8 mouse cellular contexts compared by ENCODE assay signal in the genomic region with DNA sequence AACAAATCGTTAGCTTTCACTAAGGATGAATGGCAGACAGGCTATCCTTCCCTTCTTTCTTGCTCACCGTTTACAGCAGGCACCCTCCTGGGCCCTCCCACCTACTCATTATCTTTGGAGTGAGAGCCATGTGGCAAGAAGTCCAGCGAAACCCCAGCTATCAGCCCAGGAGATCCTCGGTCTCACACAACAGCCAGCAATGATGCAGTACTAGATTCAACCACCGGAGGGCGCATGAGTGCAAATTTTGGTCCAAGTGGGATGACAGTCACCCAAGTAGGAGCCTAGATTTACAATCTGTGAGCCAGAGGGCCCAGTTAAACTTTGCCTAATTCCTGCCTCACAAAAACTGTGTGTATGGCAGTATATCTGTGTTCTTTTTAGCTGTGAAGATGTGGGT. TPM values are rescaled to one million over a fixed set of nuclear protein-coding genes. Genes with fewer than 3 reads are reported as not detected.
A peak's percentile ranks its signal among the peaks of the same experiment; 100 is the strongest.
DNase-seq lines count a peak whose midpoint lies in the region; ATAC-seq and TF ChIP-seq lines count a peak whose summit lies in the region.

No protein-coding gene starts in this region.

- intact Hi-C loops in heart, postnatal 10 days (cut with DNase I): loop anchor here (1.0 kb wide), 2 partner anchors 19 to 32 kb away; no protein-coding TSS in a partner anchor

- H3K4me1 ChIP-seq in ES-Bruce4 (ENCODE audit: control insufficient read depth, insufficient read depth, low read length): no peaks in the 10 kb centered on the region
- peaks cover 7% of the 10 kb centered on the region for H3K4me1 ChIP-seq in forebrain, embryonic 14.5 days (ENCODE audit: control insufficient read depth, insufficient read depth, low read length)
- peaks cover 48% of the 10 kb centered on the region for H3K4me1 ChIP-seq in liver, embryonic 15.5 days (replicated peaks)
- H3K4me1 ChIP-seq in neural tube, embryonic 13.5 days (replicated peaks): peaks cover 8% of the 10 kb centered on the region

- H3K36me3 ChIP-seq in ES-Bruce4 (ENCODE audit: control insufficient read depth, insufficient read depth, low read length, poor library complexity, severe bottlenecking): no peaks in the 10 kb centered on the region
- no peaks in the 10 kb centered on the region for H3K36me3 ChIP-seq in forebrain, embryonic 14.5 days (ENCODE audit: control insufficient read depth, insufficient read depth, low read length)
- no peaks in the 10 kb centered on the region for H3K36me3 ChIP-seq in liver, embryonic 15.5 days (replicated peaks)
- no peaks in the 10 kb centered on the region for H3K36me3 ChIP-seq in neural tube, embryonic 13.5 days

- no peak overlapping the region for H3K4me3 ChIP-seq in ES-Bruce4 (ENCODE audit: low read depth, low read length)
- no peak overlapping the region for H3K4me3 ChIP-seq in forebrain, embryonic 14.5 days (ENCODE audit: low read depth, low read length)
- H3K4me3 ChIP-seq in liver, embryonic 15.5 days (replicated peaks): no peak overlapping the region
- no peak overlapping the region for H3K4me3 ChIP-seq in neural tube, embryonic 13.5 days

- peak; percentile 90 for TF ChIP-seq CTCF in ES-Bruce4 (IDR thresholded peaks at IDR 0.05; ENCODE audit: low read depth, low read length)

- H3K9me3 ChIP-seq in ES-Bruce4 (replicated peaks; ENCODE audit: control insufficient read depth, insufficient read depth, low read length, poor library complexity, severe bottlenecking): peaks cover 6% of the 10 kb centered on the region; the same call in 1 of the 2 replicates
- no peaks in the 10 kb centered on the region for H3K9me3 ChIP-seq in forebrain, embryonic 14.5 days (replicated peaks; ENCODE audit: control insufficient read depth, low read length)
- H3K9me3 ChIP-seq in liver, embryonic 15.5 days (replicated peaks): no peaks in the 10 kb centered on the region
- H3K9me3 ChIP-seq in neural tube, embryonic 13.5 days: no peaks in the 10 kb centered on the region

- TF ChIP-seq POLR2A in ES-Bruce4 (IDR thresholded peaks at IDR 0.05; ENCODE audit: insufficient read depth, low read length): no peak

- 2% methylated on average over 6 of the region's 6 CpGs for WGBS in forebrain, embryonic 14.5 days
- WGBS in liver, embryonic 15.5 days (ENCODE audit: insufficient replicate concordance): 6% methylated on average over 6 of the region's 6 CpGs
- WGBS in neural tube, embryonic 13.5 days: 2% methylated on average over 6 of the region's 6 CpGs

- peak; percentile 52; the same call in 1 of the 2 replicates for TF ChIP-seq EP300 in ES-Bruce4 (IDR thresholded peaks at IDR 0.05; ENCODE audit: insufficient read depth, low read depth, low read length)

- H3K27ac ChIP-seq in ES-Bruce4 (ENCODE audit: insufficient read depth, low read length): no peak overlapping the region
- no peak overlapping the region for H3K27ac ChIP-seq in forebrain, embryonic 14.5 days (ENCODE audit: low read depth, low read length)
- no peak overlapping the region for H3K27ac ChIP-seq in liver, embryonic 15.5 days (replicated peaks)
- no peak overlapping the region for H3K27ac ChIP-seq in neural tube, embryonic 13.5 days (replicated peaks)

- DNase-seq in forebrain, embryonic 14.5 days (ENCODE audit: low spot score): peak; percentile 88
- peak; percentile 91 to 95 for DNase-seq in heart, postnatal 10 days
- peak; percentile 93 to 95 for DNase-seq in kidney, postnatal 4 days
- peak; percentile 96 for DNase-seq in testis, postnatal 10 days (ENCODE audit: low spot score)

- H3K4me2 ChIP-seq in forebrain, embryonic 14.5 days (ENCODE audit: low read length): 0 out of 2 replicates have a peak overlapping the region, but pooled peaks have one; percentile 23
- H3K4me2 ChIP-seq in liver, embryonic 15.5 days: peak overlapping the region; percentile 42
- H3K4me2 ChIP-seq in neural tube, embryonic 13.5 days: peak overlapping the region; percentile 15; the same call in 1 of the 2 replicates

- H3K27me3 ChIP-seq in ES-Bruce4 (ENCODE audit: control insufficient read depth, insufficient read depth, low read length, poor library complexity, severe bottlenecking): no peaks in the 10 kb centered on the region
- peaks cover 16% of the 10 kb centered on the region for H3K27me3 ChIP-seq in forebrain, embryonic 14.5 days (replicated peaks; ENCODE audit: control insufficient read depth, insufficient read depth, low read length)
- H3K27me3 ChIP-seq in liver, embryonic 15.5 days: peaks cover 20% of the 10 kb centered on the region
- H3K27me3 ChIP-seq in neural tube, embryonic 13.5 days: peaks cover 37% of the 10 kb centered on the region

- no peak overlapping the region for H3K9ac ChIP-seq in ES-Bruce4 (ENCODE audit: low read depth, poor library complexity, severe bottlenecking)
- no peak overlapping the region for H3K9ac ChIP-seq in forebrain, embryonic 14.5 days (ENCODE audit: low read length)
- H3K9ac ChIP-seq in liver, embryonic 15.5 days: no peak overlapping the region
- H3K9ac ChIP-seq in neural tube, embryonic 13.5 days: no peak overlapping the region

- peak; percentile 77 for ATAC-seq in cerebellum, adult (ENCODE audit: insufficient number of reproducible peaks, low FRiP score, low TSS enrichment)
- ATAC-seq in forebrain, embryonic 14.5 days: peak; percentile 63
- ATAC-seq in liver, embryonic 15.5 days (ENCODE audit: insufficient read depth): no peak
- ATAC-seq in neural tube, embryonic 13.5 days (ENCODE audit: low read depth): peak; percentile 17; the same call in 1 of the 2 replicates

RNA-seq across cellular contexts. Expression of gene Mt2, which starts 5.2 kb away (rescaled TPM):
- 1,296 and 1,384 TPM in 2 replicates for polyA plus RNA-seq in ES-Bruce4 (2011; ENCODE audit: insufficient read depth, insufficient read length, low read depth, missing spikeins)
- polyA plus RNA-seq in forebrain, embryonic 14.5 days (2014; fragmentation: Nextera tagmentation; extraction: Ambion mirVana): 29.4 and 47.5 TPM in 2 replicates
- 10 to 100 TPM in 1 of 2 experiments, 1 to 10 TPM in 1; 9.4 to 87.4 TPM for total RNA-seq in heart, postnatal 10 days (2021)
- 1,256 and 1,483 TPM in 2 replicates for polyA plus RNA-seq in liver, embryonic 15.5 days (2015; fragmentation: Nextera tagmentation; extraction: Ambion mirVana)
- polyA plus RNA-seq in neural tube, embryonic 13.5 days (2015; fragmentation: Nextera tagmentation; extraction: Ambion mirVana): 9.5 and 12.0 TPM in 2 replicates

RNA-seq across cellular contexts. Expression of gene Mt1, which starts 11.6 kb away (rescaled TPM):
- polyA plus RNA-seq in ES-Bruce4 (2011; ENCODE audit: insufficient read depth, insufficient read length, low read depth, missing spikeins): 867 and 876 TPM in 2 replicates
- 77.2 and 110 TPM in 2 replicates for polyA plus RNA-seq in forebrain, embryonic 14.5 days (2014; fragmentation: Nextera tagmentation; extraction: Ambion mirVana)
- total RNA-seq in heart, postnatal 10 days (2021): 100 to 1,000 TPM; 104 to 394 TPM
- polyA plus RNA-seq in liver, embryonic 15.5 days (2015; fragmentation: Nextera tagmentation; extraction: Ambion mirVana): 5,156 and 5,724 TPM in 2 replicates
- polyA plus RNA-seq in neural tube, embryonic 13.5 days (2015; fragmentation: Nextera tagmentation; extraction: Ambion mirVana): 53.8 and 55.6 TPM in 2 replicates

RNA-seq across cellular contexts. Expression of gene Mt3, which starts 14.8 kb away (rescaled TPM):
- 3.9 and 5.4 TPM in 2 replicates for polyA plus RNA-seq in ES-Bruce4 (2011; ENCODE audit: insufficient read depth, insufficient read length, low read depth, missing spikeins)
- polyA plus RNA-seq in forebrain, embryonic 14.5 days (2014; fragmentation: Nextera tagmentation; extraction: Ambion mirVana): 237 and 306 TPM in 2 replicates
- total RNA-seq in heart, postnatal 10 days (2021): 10 to 100 TPM; 12.5 to 14.5 TPM
- 0.24 TPM in 1 of 2 replicates, not detected in the other for polyA plus RNA-seq in liver, embryonic 15.5 days (2015; fragmentation: Nextera tagmentation; extraction: Ambion mirVana)
- polyA plus RNA-seq in neural tube, embryonic 13.5 days (2015; fragmentation: Nextera tagmentation; extraction: Ambion mirVana): 99.3 and 131 TPM in 2 replicates

RNA-seq across cellular contexts. Expression of gene Mt4, which starts 30.2 kb away (rescaled TPM):
- polyA plus RNA-seq in ES-Bruce4 (2011; ENCODE audit: insufficient read depth, insufficient read length, low read depth, missing spikeins): 3.0 TPM in 1 of 2 replicates, not detected in the other
- not detected in 2 replicates for polyA plus RNA-seq in forebrain, embryonic 14.5 days (2014; fragmentation: Nextera tagmentation; extraction: Ambion mirVana)
- not detected for total RNA-seq in heart, postnatal 10 days (2021)
- polyA plus RNA-seq in liver, embryonic 15.5 days (2015; fragmentation: Nextera tagmentation; extraction: Ambion mirVana): 0.81 and 1.2 TPM in 2 replicates
- not detected in 2 replicates for polyA plus RNA-seq in neural tube, embryonic 13.5 days (2015; fragmentation: Nextera tagmentation; extraction: Ambion mirVana)

RNA-seq across cellular contexts. Expression of gene Nup93, which starts 47.1 kb away (rescaled TPM):
- 104 and 106 TPM in 2 replicates for polyA plus RNA-seq in ES-Bruce4 (2011; ENCODE audit: insufficient read depth, insufficient read length, low read depth, missing spikeins)
- polyA plus RNA-seq in forebrain, embryonic 14.5 days (2014; fragmentation: Nextera tagmentation; extraction: Ambion mirVana): 65.2 and 72.6 TPM in 2 replicates
- 10 to 100 TPM; 27.6 to 28.3 TPM for total RNA-seq in heart, postnatal 10 days (2021)
- polyA plus RNA-seq in liver, embryonic 15.5 days (2015; fragmentation: Nextera tagmentation; extraction: Ambion mirVana): 39.4 and 41.7 TPM in 2 replicates
- 56.1 and 59.9 TPM in 2 replicates for polyA plus RNA-seq in neural tube, embryonic 13.5 days (2015; fragmentation: Nextera tagmentation; extraction: Ambion mirVana)

Comparison
In these comparisons a context has a peak if more than half of its experiments do, and no peak if none do; other contexts are left out.
1. RNA of gene Mt2, which starts 5.2 kb away (polyA plus RNA-seq): 1,256 to 1,483 TPM in liver, embryonic 15.5 days and 1,296 to 1,384 TPM in ES-Bruce4; 29.4 to 47.5 TPM in forebrain, embryonic 14.5 days and 9.5 to 12.0 TPM in neural tube, embryonic 13.5 days; every median in the first group is over 10 times any median in the second.
2. RNA of gene Mt3, which starts 14.8 kb away (polyA plus RNA-seq): 237 to 306 TPM in forebrain, embryonic 14.5 days and 99.3 to 131 TPM in neural tube, embryonic 13.5 days; 3.9 to 5.4 TPM in ES-Bruce4 and 0.24 TPM in liver, embryonic 15.5 days; every median in the first group is over 10 times any median in the second.
3. Peak in every context shown above with its lines, with median percentiles within 50 percentile points of each other: DNase-seq and H3K4me2 ChIP-seq.